Mouse (Mus musculus) 416B (cell line): ENCODE data around the gene Simc1.

ENCODE experiments used
- DNase-seq: peaks from one replicate; pipeline ENCODE4 v3.0.0; 2011; ENCODE audit warnings: low read depth

Simc1 gene

DNA sequence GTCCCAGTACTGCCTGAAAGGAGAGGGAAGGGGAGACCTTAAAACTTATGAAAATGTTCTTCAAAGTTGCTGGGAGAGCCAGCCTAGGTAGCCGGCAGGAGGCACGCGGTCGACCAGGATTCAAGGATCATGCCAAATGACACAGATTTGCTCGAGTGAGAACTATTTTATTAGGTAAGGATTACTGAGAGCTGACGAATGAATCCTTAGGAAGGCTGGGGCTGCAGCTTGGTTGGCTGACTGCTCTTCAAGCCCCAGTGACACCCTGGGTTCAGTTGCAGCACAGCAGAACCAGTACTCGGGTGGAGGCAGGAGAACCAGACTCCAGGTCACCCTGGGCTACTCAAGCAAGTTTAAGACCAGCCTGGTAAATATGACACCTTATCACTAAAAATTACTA lies 44.5 kb downstream of the Simc1 start:
- DNase-seq = no peak

DNA sequence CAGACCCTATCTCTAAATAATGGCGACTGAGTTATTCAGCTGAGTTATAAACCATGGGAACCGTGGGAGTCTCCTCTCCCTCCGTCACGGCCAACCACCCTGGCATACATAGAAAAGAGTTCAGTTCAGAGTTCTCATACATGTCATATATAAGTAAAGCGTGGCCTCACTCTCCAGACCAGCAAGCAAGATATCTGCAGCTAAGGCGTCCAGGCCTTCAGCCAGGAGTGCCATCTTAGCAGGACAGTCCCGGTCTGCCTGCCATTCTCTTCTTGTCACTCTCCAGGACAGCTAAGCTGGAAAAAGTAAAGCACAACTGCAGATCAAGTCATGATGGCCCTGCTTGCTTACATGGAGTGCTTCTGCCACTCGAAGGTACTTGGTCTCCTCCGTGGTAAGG lies 52.6 kb downstream of the Simc1 start:
- DNase-seq = no peak

DNA sequence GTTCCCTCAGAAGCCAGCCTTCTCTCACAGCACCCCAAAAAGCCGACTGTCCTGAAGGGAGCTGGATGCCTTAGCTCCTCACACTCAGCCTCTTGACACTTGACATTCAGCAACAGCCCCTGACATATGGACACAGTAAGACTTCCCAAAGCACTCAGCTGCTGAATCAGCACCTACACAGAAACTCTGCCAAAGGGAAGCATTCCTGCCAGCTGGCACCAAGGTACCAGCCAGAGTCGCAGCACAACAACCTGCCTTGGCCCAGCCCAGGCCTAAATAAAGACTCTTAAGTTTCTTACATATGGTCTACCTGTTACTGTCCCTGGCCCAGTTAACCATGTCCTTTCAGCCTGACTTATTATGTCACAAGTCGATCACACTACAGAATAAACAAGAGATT lies 53.2 kb downstream of the Simc1 start:
- DNase-seq = no peak

DNA sequence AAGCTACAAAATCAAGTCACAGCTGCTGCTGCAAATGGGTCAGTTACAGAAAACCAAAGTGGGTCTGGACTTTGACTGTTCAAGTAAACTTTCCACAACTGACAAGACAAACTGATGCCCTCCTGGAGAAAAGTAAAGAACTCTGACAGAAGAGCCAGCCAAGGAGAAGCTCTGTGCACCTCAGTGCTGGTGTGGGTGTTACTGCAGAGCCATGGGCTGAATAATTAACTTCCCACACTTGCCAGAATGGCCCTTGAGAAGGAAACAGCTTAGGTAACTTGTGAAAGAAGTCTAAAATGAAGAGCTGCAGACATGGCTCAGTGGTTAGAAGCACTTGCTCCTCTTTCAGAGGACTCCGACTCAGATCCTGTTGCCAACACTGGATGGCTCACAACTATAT lies 54.1 kb downstream of the Simc1 start:
- DNase-seq = no peak

DNA sequence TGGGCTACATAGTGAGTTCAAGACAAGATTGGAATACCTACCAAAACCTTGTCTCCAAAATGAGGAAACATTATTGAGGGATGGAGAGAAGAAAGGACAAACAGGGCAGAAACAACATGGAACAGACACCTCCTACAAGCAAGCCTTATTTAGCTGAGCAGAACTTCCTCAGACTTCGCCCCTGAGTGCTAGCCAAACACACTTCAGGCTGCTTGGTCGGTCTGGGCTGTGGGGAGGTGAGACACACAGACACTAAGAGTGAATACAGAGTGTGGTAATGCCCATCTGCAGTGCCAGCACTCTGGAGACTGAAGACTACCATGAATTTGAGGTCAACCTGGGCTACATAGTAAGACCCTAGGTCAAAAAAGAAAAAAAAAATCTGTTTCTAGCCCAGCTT lies 56.1 kb downstream of the Simc1 start:
- DNase-seq = no peak

DNA sequence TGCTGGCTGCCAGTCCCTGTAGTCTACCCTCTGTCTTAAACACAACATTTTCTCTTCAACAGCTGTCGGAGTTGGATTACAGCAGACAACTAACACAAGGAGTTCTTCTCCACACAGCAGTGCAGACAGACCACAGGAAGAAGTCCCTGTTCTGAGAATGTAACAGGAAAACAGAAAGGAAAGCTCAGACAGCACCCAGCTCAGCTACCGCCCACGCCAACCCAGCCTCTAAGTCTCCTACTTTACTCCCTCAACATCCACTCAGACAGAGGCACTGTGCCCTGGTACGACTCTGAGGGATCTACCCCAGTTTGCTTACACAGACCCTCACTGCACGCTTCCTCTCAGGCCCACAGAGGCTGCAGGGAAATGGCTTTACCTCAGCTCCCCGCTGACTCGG lies 57.0 kb downstream of the Simc1 start:
- no peak for DNase-seq

DNA sequence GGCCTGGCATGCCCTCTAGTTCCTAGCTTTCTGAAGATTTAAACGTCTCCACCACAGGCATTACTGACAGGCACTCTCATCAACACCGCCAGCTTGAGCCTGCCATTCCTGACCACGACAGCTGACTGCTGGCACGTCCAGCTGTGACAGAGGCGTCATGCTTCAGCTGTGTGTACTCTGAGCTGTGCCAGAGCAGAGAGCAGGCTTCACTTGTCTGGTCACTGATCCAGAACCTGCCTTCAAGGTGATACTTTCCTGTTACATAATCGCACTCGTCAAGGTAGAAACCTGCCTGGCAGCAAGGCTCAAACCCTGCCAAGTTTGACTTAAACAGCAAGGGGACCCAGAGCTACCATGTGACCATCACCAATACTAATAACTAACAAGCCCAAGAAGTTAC lies 59.0 kb downstream of the Simc1 start:
- no peak for DNase-seq

DNA sequence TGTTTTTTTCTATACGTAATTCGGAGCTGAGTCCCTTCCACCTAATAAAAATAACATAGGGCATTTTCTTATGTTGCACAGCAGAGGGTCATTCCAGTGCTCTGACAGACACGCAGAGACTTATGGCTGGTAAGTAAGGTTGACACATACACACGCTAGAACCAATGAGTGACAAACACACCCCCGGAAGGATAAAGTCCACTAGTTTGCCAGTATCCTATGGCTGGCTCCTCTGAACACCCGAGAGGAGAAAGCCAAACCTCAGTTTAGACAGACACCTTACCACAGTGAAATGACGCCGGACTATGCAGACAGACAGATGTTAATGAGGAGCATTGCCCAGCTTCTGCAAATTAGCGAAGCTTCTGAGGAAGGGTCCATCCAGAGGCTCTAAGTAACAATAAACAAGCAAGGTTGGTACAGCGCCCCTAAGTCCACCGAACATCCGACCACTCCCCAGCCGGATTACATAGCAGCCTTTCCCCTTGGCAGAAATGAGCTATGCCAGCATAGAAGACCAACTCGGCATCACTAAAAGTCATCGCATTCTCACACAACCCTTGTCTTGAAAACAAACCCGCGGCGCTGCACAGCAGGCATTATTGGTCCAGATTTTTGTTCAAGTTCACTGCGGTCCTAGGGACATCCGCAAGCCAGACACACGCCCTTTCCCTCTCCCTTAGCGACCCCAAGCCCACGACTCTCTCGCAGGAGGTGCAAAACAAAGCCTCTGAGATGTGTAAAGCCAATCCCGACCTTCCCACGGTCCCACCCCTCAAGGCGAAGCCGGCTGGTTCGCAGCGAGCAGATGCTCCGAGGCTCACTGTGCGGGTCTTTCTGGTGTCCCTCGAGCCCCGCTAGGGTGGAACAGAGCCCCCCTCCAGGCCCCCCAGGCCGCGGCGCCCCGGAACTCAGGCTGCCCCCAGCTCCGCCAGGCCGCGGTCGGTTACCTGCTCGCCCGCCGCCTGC lies 60.9 kb downstream of the Simc1 start:
- DNase-seq = peak; percentile 16

DNA sequence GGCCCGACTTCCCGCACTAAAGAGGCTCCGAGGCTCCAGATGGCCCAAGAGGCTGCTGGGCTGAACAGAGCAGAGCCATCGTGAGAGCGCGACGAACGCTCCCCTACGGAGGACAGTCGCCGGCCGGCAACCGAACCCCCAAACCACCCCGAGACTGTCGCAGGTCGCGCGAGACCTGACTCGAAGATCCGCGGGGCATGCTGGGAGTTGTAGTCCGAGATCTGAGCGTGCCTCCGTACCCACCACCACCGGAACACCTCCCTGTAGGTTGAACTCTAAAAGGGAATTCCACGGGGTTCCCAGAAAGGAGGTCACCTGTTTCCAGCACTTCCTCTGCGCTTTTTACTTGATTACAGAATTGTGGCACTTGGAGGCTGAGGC lies 61.6 kb downstream of the Simc1 start, which contains the start of gene 4833439L19Rik:
Gene 4833439L19Rik, minus strand, starts transcription at position 235 of the 381 bp plus-strand sequence.
- peak; percentile 93 for DNase-seq

DNA sequence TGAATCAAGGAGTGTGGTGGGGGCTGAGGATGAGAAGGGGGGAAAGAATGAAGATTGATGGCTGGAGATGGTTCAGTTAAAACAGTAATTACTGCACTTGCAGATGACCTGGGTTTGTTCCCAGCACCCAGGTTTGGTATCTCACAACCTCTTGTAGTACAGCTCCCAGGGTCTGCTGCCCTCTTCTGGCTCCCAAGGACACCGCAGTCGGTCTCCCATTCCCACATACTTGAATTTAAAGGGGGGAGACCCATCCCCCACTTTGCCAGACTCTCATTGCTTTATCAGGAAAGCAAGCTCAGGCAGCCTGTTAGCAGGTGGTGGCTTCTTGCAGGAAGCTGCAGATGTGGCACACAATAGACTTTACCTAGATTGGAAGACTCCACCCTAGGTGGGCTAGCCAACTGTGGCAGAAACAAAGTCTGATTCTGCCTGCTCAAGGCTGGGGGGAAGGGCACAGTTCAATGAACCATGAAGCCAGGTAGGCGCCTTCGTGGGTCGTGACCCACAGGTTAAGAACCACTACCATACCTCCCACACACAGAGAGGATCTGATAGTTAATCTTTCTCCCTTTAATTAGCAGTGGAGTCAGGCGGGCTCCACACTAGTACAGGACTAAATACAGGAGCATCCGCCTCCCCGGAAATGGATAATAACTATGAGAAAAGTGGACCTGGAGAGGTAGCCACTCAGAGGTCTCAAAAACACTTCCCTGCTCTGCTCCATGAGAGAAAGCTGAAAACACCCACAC lies 62.2 kb downstream of the Simc1 start:
- DNase-seq = peak; percentile 78

DNA sequence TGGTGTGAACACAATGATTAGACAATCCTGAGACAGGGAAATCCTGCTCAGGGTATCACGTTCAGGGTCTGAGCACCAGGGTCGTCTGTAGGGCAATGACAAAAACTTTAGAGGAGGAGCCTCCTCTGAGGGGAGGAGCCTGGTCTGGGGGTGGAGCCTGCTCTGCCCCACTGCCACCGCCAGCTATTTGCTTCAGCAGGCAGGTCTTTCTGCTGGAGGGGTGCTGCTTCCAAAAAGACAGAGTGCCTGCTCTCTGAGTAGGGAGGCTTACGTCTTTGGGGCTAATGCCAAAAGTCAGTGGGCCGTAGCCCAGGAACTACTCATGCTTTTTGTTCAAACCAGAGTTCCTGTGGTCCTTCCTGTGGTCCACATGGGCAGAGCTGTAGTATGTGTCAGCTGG lies 64.8 kb downstream of the Simc1 start:
- peak; percentile 42 for DNase-seq

DNA sequence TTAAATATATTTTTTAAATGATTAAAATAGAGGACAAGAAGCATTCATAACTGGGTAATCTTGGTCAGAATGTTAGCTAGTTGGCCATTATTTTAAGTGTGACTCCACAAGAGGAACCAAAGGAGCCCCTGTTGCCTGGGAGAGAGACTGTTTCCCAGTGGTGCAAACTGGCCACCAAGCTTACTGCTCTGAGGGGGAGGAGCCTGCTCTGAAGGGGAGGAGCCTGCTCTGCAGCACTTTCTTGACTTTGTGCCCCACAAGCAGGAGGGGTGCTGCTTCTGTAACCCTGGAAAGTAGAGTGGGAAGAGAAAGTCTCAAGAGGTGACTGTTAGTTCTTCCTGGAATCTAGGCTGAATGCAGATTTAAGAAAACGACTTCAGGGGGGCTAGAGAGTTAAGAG lies 65.7 kb downstream of the Simc1 start:
- no peak for DNase-seq

DNA sequence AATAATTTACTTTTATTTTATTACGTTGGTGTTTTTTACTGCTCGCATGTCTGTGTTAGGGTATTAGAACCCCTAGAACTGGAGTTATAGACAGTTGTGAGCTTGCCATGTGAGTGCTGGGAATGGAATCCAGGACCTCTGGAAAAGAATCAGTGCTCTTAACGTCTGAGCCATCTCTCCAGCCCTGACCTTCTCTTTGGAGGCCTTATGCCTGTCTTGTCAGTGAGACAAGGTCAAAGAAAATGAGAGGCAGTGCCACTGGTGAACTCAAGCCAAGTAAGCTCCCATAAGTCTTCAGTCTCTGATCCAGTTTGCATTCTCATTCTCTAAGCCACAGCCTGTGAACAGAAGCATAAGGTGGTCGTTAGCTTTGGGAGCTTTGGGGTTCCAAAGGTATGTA lies 67.2 kb downstream of the Simc1 start:
- no peak for DNase-seq

DNA sequence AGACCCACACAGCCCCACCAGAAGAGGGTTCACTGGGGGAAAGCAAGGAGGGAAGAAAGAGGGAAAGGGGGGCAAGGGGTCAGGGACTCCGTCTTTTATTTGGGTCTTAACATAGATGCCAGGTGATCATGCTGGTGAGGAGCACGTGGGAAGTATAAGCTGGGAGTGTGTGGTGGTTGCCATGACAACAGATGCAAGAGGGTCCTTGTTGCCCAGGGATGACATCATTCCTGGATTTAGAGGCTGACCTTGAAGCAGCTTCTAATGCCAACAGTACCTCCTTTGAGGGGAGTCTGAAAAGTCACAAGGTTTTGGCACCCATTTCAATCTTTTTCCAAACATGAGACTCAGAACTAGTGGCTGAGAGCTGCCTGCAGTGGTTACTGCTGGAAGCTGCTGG lies 68.1 kb downstream of the Simc1 start:
- no peak for DNase-seq

DNA sequence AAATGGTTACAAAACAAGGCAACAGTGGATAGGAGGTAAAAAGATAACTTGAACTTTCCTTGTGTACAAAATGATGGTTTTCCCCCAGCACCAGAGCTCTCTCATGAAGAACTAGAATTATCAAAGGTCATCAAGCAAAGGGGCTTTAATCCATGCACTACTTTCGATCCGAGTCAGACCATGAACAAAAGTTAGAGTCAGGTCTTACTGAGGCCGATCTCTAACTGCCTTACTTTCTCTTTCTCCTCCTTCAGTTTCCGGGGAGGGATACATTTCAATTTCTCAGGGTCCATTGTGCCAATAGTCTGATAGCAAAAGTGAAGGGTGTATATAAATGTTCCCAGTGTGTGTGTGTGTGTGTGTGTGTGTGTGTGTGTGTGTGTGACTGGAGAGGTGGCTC lies 69.0 kb downstream of the Simc1 start:
- DNase-seq = no peak

DNA sequence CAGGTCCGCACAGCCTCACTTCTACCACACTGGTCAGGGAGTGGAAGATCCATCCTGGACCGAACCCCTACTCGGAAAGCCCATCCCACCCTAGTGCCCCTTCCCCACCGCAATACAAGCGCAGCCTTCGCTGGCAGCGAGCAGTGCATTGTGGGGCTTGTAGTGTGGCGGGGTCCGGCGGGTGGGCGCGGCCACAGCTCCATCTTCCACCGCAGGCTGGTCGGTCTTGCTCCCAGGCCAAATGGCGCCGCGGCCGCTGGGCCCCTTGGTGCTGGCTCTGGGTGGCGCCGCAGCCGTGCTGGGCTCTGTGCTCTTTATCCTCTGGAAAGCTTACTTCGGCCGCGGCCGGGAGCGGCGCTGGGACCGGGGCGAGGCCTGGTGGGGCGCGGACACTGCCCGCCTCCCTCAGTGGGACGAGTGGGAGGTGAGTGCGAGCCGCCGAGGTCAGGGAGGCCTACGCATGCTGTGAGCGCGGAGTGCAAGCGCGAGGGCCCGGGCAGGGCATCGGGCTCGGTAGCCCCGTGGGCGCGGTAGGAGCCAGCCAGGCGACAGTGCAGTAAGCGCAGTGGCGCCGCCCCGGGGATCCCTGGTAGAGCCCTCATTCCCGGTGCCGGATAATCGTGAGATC lies 71.4 kb downstream of the Simc1 start, which contains the start of gene Arl10:
Gene Arl10, plus strand, starts transcription at position 162 of the 628 bp plus-strand sequence.
- DNase-seq = peak; percentile 72

DNA sequence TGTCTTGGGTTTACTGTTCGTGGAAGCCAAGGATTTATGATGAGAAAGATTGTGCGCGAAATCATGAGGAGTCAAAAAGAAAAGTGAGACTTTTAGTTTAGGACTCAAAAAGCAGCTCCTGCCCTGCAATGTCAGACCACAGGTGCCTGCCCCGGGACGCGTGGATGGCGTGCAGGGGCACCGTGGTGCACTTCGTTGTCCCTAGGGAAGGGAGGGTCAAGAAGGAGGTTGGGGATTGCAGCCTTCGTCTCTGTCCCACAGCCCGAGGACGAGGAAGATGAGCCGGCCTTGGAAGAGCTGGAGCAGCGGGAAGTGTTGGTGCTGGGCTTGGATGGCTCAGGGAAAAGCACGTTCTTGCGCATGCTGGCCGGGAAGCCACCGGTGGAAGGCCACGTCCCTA lies 71.9 kb downstream of the Simc1 start:
- no peak for DNase-seq

DNA sequence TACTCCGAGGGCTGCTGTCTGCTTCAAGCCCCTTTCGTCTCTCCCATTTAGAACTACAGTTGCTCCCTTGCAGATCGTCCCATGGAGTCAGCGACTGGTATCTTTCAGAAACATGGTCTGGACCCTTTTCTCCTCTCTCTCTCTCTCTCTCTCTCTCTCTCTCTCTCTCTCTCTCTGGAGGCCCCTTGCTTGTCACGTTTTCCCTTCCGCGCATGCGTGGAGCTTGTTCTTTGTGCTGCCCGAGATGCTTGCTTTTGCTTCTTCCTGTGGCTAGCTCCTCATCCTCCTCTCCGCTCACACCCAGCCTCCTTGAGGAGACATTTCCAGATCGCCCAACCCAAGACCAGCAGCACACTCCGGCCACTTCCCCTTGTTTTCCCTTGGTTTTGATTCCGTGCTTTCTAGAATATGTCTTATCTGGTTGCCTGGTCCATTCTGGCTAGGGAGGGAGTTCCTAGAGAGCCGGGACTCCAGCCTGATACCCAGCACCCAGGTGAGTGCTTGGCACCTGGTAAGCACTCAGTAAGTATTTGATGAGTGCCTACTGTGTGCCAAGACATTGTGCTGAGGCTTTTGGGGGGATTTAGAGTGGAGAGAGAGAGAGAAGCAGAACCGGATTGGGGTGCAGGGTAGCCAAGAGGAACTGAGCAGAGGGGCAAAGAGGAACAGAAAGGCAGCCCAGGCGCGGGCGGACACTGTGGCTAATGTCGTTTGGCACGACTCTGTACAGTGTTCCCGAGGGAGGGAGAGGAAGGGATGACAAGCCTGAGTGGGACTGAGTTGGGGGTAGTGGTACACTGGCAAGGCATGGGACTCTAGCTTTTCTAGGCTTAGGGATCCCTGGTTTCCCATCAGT lies 74.3 kb downstream of the Simc1 start:
- no peak for DNase-seq

DNA sequence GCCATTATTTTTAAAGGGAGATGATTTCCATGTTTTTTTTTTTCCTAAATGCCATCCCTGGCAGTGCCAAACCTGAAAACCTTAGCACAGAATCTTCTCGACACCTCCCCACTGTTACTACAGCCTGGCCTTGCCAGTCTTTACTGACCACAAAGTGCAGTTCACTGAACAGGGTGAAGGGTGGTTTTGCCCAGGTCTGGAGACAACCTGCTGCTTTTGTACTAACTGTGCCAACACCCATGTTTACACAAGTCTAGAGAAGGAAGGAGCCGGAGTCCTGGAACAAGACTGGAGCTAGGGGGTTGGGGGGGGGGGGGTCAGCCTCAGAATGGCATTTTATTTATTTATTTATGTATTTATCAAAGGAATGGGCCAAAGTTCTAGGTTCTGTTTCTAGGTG lies 77.8 kb downstream of the Simc1 start:
- DNase-seq = no peak

DNA sequence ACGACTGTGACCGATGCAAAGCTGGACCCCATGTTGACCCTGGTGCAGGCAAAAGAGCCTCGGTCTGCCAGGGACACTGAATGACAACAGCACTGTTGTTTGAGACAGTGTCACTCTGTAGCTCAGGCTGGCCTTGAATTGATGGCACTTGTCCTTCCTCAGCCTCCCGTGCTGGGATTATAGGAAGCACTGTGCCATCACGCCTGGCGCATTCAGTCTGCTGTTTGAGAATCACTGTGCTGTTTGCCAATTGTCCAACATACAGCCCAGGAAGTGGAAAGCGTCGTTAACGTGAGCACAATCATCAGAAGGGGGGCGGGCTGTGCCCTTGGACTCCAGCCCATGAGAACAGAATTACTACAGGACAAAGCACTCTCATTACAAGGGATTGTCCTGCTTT lies 78.5 kb downstream of the Simc1 start:
- no peak for DNase-seq

DNA sequence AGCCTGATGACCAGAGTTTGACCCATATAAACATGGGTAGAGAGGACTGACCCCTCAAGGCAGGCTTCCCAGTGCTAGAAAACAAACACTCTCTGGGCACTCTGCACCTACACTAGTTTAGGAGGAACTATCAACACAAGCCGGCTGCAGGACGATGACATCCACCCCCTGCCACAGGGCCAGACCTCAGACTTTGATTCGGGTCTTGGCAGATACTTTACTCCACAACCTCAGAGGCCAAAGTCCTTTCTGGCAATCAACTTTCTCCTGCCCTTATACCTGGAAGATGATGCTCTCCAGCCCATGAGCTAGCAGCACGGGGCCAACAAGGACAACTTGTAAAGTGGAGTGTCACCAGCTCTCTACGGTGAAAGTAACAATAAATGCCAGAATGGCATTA lies 79.3 kb downstream of the Simc1 start:
- DNase-seq = no peak

DNA sequence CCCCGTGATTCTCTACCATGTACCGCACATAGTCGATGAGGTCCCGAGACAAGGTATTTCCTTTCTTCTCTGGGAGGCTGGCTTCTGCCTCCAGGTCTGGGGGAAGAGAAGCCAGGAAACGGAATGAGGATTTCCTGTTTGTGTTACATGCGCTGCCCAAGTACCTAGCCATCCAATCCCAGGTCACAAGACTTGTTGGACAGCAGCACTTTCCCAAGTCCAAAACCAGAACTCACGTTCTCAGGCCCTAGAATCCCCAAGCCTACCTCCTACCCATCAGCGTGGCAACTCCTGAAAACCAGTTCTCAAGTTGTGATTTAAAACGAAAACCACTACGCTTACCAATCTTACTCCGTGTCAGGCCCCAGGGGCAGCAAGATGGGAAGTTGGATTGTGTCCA lies 82.3 kb downstream of the Simc1 start:
- no peak for DNase-seq
